Mouse (Mus musculus) neural tube, embryonic 13.5 days (tissue): ENCODE results near the gene Taar8a. TPM values are rescaled to one million over a fixed set of nuclear protein-coding genes. Genes with fewer than 3 reads are reported as not detected.
"Not testable (repeated sequence)": the region's sequence is repeated elsewhere in the genome, so short reads cannot be mapped to it uniquely, and the experiment has no call there.

Experiments
- ATAC-seq: fragments of 200-750 bp; cut with Nextera tagmentation; 2 replicates; pipeline ENCODE4 v1.8.0; 2017; ENCODE audit warnings: low read depth, mild to moderate bottlenecking, moderate TSS enrichment, moderate library complexity
- H3K27ac ChIP-seq: fragments of 300-500 bp; sonication (generic); replicated peaks from 2 replicates; pipeline ENCODE4 v1.5.1; 2015; ENCODE audit warnings: moderate library complexity, mild to moderate bottlenecking, inconsistent platforms
- H3K27me3 ChIP-seq: fragments of 300-500 bp; sonication (generic); 2 replicates; pipeline ENCODE4 v1.6.1; 2015; ENCODE audit warnings: mild to moderate bottlenecking, inconsistent platforms
- H3K36me3 ChIP-seq: fragments of 300-500 bp; sonication (generic); 2 replicates; pipeline ENCODE4 v1.6.1; 2015; ENCODE audit warnings: mild to moderate bottlenecking, inconsistent platforms
- H3K4me1 ChIP-seq: fragments of 300-500 bp; sonication (generic); replicated peaks from 2 replicates; pipeline ENCODE4 v1.6.1; 2015; ENCODE audit warnings: inconsistent platforms
- H3K4me2 ChIP-seq: fragments of 300-500 bp; sonication (generic); 2 replicates; pipeline ENCODE4 v1.6.1; 2015; ENCODE audit warnings: inconsistent platforms, mild to moderate bottlenecking, moderate library complexity
- H3K4me3 ChIP-seq: fragments of 300-500 bp; sonication (generic); 2 replicates; pipeline ENCODE4 v1.5.1; 2015; ENCODE audit warnings: mild to moderate bottlenecking, inconsistent platforms
- H3K9ac ChIP-seq: fragments of 300-500 bp; sonication (generic); 2 replicates; pipeline ENCODE4 v1.6.1; 2015; ENCODE audit warnings: moderate library complexity, mild to moderate bottlenecking, inconsistent platforms
- H3K9me3 ChIP-seq: fragments of 300-500 bp; sonication (generic); 2 replicates; pipeline ENCODE4 v1.6.1; 2016; ENCODE audit warnings: inconsistent platforms
- WGBS: fragments of 180-500 bp; shearing (Covaris S2); methylation state at CpG from one replicate; pipeline ENCODE4 v1.1.7; 2015; 5-methylcytosine and 5-hydroxymethylcytosine counted together
- polyA plus RNA-seq: library from polyadenylated mRNA; unstranded; fragments of >200 nt; fragmentation: Nextera tagmentation; extraction: Ambion mirVana; gene quantifications from 2 replicates; pipeline ENCODE4 v1.2.1, GENCODE M21; 2015

Taar8a gene
- polyA plus RNA-seq: not detected in 2 replicates

GRCm38 (mm10) chr10:24076200-24076599, at the start of gene Taar8a:
Taar8a (plus strand) TSS chr10:24076500.
- H3K9ac ChIP-seq, H3K27me3 ChIP-seq, H3K36me3 ChIP-seq, H3K9me3 ChIP-seq, H3K4me3 ChIP-seq, H3K4me2 ChIP-seq, H3K27ac ChIP-seq, ATAC-seq, H3K4me1 ChIP-seq: not testable (repeated sequence)
- 85% methylated on average over 2 of the region's 4 CpGs for WGBS

GRCm38 (mm10) chr10:24026922-24027321, 49.4 kb upstream of the Taar8a start, which contains the start of gene Taar7d:
Taar7d (plus strand) TSS chr10:24027222.
- Histone ChIP-seq H3K4me2 (no peak within 1 kb of the TSS), H3K4me1 (no peaks in the 10 kb centered on the region), H3K36me3 (no peaks in the 10 kb centered on the region), H3K9ac (no peak within 1 kb of the TSS), H3K4me3 (no peak within 1 kb of the TSS), H3K27ac (no peak within 1 kb of the TSS), H3K9me3 (no peaks in the 10 kb centered on the region), H3K27me3 (no peaks in the 10 kb centered on the region)
- no peak for ATAC-seq

- Histone ChIP-seq H3K4me3 (no peak overlapping the region), H3K4me1 (no peaks in the 10 kb centered on the region), H3K9me3 (no peaks in the 10 kb centered on the region), H3K36me3 (no peaks in the 10 kb centered on the region), H3K27me3 (no peaks in the 10 kb centered on the region), H3K27ac (no peak overlapping the region), H3K9ac (no peak overlapping the region), H3K4me2 (no peak overlapping the region)
- no peak for ATAC-seq
Observed at GRCm38 (mm10) chr10:24031347-24031746, 45.0 kb upstream of the Taar8a start.

GRCm38 (mm10) chr10:24037314-24037713, 39.0 kb upstream of the Taar8a start, which contains the start of gene Taar7e:
Taar7e (plus strand) TSS chr10:24037614.
- no peaks in the 10 kb centered on the region for H3K27me3 ChIP-seq
- no peak within 1 kb of the TSS for H3K4me3 ChIP-seq
- no peaks in the 10 kb centered on the region for H3K4me1 ChIP-seq
- no peak within 1 kb of the TSS for H3K9ac ChIP-seq
- 97% methylated on average over 2 of the region's 2 CpGs for WGBS
- no peaks in the 10 kb centered on the region for H3K36me3 ChIP-seq
- no peak for ATAC-seq
- no peak within 1 kb of the TSS for H3K4me2 ChIP-seq
- H3K27ac ChIP-seq: no peak within 1 kb of the TSS
- no peaks in the 10 kb centered on the region for H3K9me3 ChIP-seq

GRCm38 (mm10) chr10:24040120-24040869, 36.0 kb upstream of the Taar8a start:
- no peak for ATAC-seq
- no peak overlapping the region for H3K27ac ChIP-seq
- H3K4me2 ChIP-seq: no peak overlapping the region
- H3K36me3 ChIP-seq: no peaks in the 10 kb centered on the region
- 79% methylated on average over 2 of the region's 2 CpGs for WGBS
- no peaks in the 10 kb centered on the region for H3K9me3 ChIP-seq
- no peaks in the 10 kb centered on the region for H3K4me1 ChIP-seq
- H3K9ac ChIP-seq: no peak overlapping the region
- no peak overlapping the region for H3K4me3 ChIP-seq
- H3K27me3 ChIP-seq: no peaks in the 10 kb centered on the region

DNA sequence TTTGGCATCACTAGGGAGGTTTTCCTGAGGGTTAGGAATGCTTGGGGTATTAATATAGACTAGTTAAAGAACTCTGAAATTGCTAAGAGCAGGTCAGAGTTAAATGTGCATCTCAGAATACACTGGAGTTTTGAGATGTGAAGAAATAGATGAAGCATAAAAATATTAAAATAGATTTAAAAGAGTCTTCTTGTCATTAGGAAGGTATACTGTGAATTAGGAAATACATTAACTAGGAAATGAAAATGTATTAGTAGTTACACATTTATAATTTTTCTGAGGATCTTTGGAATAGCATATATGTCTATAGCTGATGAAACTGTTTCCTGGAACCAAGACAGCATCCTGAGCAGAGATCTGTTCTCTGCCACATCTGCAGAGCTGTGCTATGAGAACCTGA, 27.1 kb upstream of the Taar8a start, which contains the start of gene Taar7f:
Gene Taar7f (plus strand): TSS at position 301 of the 400 bp plus-strand sequence.
- no peak for ATAC-seq
- Histone ChIP-seq H3K4me2 (no peak within 1 kb of the TSS), H3K27ac (no peak within 1 kb of the TSS), H3K9me3 (no peaks in the 10 kb centered on the region), H3K27me3 (no peaks in the 10 kb centered on the region), H3K36me3 (no peaks in the 10 kb centered on the region), H3K4me3 (no peak within 1 kb of the TSS), H3K9ac (no peak within 1 kb of the TSS), H3K4me1 (no peaks in the 10 kb centered on the region)

GRCm38 (mm10) chr10:24052039-24052438, 24.3 kb upstream of the Taar8a start:
- H3K9me3 ChIP-seq: no peaks in the 10 kb centered on the region
- no peaks in the 10 kb centered on the region for H3K36me3 ChIP-seq
- no peak overlapping the region for H3K4me3 ChIP-seq
- no peak overlapping the region for H3K27ac ChIP-seq
- H3K4me2 ChIP-seq: no peak overlapping the region
- no peak for ATAC-seq
- 80% methylated on average over 5 of the region's 5 CpGs for WGBS
- H3K9ac ChIP-seq: no peak overlapping the region
- H3K4me1 ChIP-seq: no peaks in the 10 kb centered on the region
- H3K27me3 ChIP-seq: no peaks in the 10 kb centered on the region

DNA sequence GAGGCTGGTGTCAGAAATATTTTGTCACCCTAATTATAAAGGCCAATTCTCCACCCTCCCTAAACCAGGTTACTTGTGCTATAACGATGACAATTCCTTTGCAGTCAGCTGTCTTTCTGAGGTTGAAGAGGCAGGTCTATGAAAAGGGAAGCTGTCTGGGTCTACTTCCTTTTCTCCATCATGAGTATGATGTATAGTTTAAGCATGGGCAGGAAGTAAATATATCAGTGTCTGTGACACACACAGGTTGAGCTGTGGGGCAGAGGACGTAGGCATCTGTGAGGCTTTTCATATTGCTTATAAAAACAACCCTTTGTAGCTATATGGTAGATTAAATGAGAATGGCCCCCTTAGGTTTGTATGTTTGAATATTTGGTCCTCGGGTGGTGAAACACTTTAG, 17.3 kb upstream of the Taar8a start:
- Histone ChIP-seq H3K9ac (no peak overlapping the region), H3K4me2 (no peak overlapping the region), H3K9me3 (no peaks in the 10 kb centered on the region), H3K27me3 (no peaks in the 10 kb centered on the region), H3K4me3 (no peak overlapping the region), H3K4me1 (no peaks in the 10 kb centered on the region), H3K36me3 (no peaks in the 10 kb centered on the region), H3K27ac (no peak overlapping the region)
- 91% methylated on average over 3 of the region's 3 CpGs for WGBS
- no peak for ATAC-seq

GRCm38 (mm10) chr10:24074751-24075150, 1.5 kb upstream of the Taar8a start:
- H3K9me3 ChIP-seq, H3K36me3 ChIP-seq, H3K4me2 ChIP-seq, H3K27me3 ChIP-seq, ATAC-seq, H3K4me3 ChIP-seq, H3K27ac ChIP-seq, H3K9ac ChIP-seq, H3K4me1 ChIP-seq: not testable (repeated sequence)
- WGBS: 56% methylated on average over 2 of the region's 2 CpGs

DNA sequence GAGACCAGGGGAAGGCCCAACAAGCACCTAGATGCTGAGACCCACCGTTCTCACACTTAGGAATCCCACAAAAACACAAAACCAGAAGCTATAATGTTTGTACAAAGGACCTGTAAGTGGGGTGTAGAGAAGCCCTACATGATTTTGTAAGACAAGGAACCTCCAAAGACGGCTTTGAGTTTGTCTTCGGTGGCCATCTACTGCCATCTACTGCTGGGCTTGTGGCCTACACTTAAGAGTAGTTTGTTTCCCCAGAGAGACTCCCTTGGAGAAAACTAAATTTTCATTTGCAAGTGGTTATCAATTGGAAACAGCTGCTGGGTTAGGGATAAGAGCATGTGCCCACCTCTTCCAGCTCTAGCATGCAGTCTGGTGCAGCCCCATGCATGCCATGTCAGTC, 3.9 kb downstream of the Taar8a start:
- WGBS: 31% methylated on average over 3 of the region's 3 CpGs
- H3K36me3 ChIP-seq: no peaks in the 10 kb centered on the region
- H3K9ac ChIP-seq: no peak overlapping the region
- H3K4me2 ChIP-seq: no peak overlapping the region
- H3K27me3 ChIP-seq: no peaks in the 10 kb centered on the region
- H3K4me1 ChIP-seq: no peaks in the 10 kb centered on the region
- no peak overlapping the region for H3K4me3 ChIP-seq
- no peak for ATAC-seq
- no peaks in the 10 kb centered on the region for H3K9me3 ChIP-seq
- no peak overlapping the region for H3K27ac ChIP-seq

DNA sequence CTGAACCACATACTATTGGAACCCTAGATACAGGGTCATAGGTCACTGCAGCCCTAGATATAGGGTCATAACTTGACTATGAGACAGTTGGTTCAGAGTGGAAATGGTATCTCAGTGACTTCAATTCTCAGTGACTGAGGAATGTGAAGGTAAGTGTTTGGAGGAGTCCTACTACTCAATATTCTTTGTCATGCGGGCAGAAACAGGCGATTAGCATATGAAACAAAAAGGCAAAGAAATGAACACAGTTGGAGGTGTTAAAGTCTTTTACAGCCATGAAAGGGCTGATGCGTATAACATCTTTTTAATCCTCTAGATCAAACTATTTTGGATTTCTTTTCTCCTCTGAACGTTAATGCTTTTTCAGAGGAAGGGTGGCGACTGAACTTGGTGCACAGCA, 9.6 kb downstream of the Taar8a start:
- H3K9me3 ChIP-seq: no peaks in the 10 kb centered on the region
- H3K36me3 ChIP-seq: no peaks in the 10 kb centered on the region
- 61% methylated on average over 5 of the region's 5 CpGs for WGBS
- no peak overlapping the region for H3K9ac ChIP-seq
- no peaks in the 10 kb centered on the region for H3K27me3 ChIP-seq
- H3K4me1 ChIP-seq: no peaks in the 10 kb centered on the region
- ATAC-seq: no peak
- H3K4me2 ChIP-seq: no peak overlapping the region
- H3K4me3 ChIP-seq: no peak overlapping the region
- H3K27ac ChIP-seq: no peak overlapping the region

- Histone ChIP-seq H3K27ac (no peak overlapping the region), H3K9me3 (no peaks in the 10 kb centered on the region), H3K4me3 (no peak overlapping the region), H3K9ac (no peak overlapping the region), H3K4me1 (no peaks in the 10 kb centered on the region), H3K27me3 (no peaks in the 10 kb centered on the region), H3K4me2 (no peak overlapping the region), H3K36me3 (no peaks in the 10 kb centered on the region)
- no peak for ATAC-seq
- WGBS: 89% methylated on average over 5 of the region's 5 CpGs
Observed at GRCm38 (mm10) chr10:24086555-24086954, 10.3 kb downstream of the Taar8a start.

DNA sequence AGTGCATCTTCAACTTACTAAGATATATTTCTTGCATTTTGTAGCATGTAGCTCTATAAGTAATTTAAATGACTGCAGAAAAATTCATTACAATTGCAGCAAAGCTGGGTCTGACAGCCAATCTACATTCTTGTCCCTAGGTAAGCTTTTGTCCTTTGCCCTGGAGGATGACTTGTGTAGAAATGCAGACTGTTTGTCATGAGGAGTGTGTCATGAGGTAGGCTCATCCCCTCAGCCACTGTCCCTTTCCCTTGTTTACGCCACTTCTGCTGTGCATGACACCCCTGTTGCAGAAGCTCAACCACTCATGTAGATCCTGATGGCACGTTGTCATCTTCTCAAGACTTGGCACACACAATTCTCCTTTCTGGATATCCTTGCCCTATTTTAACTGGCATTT, 10.9 kb downstream of the Taar8a start:
- 100% methylated on average over 2 of the region's 2 CpGs for WGBS
- H3K27ac ChIP-seq: no peak overlapping the region
- H3K36me3 ChIP-seq: no peaks in the 10 kb centered on the region
- H3K9ac ChIP-seq: no peak overlapping the region
- no peak overlapping the region for H3K4me3 ChIP-seq
- H3K9me3 ChIP-seq: no peaks in the 10 kb centered on the region
- no peaks in the 10 kb centered on the region for H3K27me3 ChIP-seq
- H3K4me2 ChIP-seq: no peak overlapping the region
- no peak for ATAC-seq
- no peaks in the 10 kb centered on the region for H3K4me1 ChIP-seq
